Mouse (Mus musculus) liver, embryonic 15.5 days (tissue): ENCODE measurements around the gene Pagr1a. TPM values are rescaled to one million over a fixed set of nuclear protein-coding genes. Genes with fewer than 3 reads are reported as not detected.

Source experiments
- ATAC-seq: fragments of 200-750 bp; cut with Nextera tagmentation; 2 replicates; pipeline ENCODE4 v1.8.0; 2017; ENCODE audit warnings: moderate number of reproducible peaks, mild to moderate bottlenecking, moderate library complexity; ENCODE audit not compliant: insufficient read depth
- H3K27ac ChIP-seq: fragments of 300-500 bp; sonication (generic); replicated peaks from 2 replicates; pipeline ENCODE4 v1.5.1; 2015; ENCODE audit warnings: mild to moderate bottlenecking, inconsistent platforms
- H3K27me3 ChIP-seq: fragments of 300-500 bp; sonication (generic); 2 replicates; pipeline ENCODE4 v1.6.1; 2015; ENCODE audit warnings: mild to moderate bottlenecking, inconsistent platforms
- H3K36me3 ChIP-seq: fragments of 300-500 bp; sonication (generic); replicated peaks from 2 replicates; pipeline ENCODE4 v1.6.1; 2015; ENCODE audit warnings: moderate library complexity, mild to moderate bottlenecking, inconsistent platforms
- H3K4me1 ChIP-seq: fragments of 300-500 bp; sonication (generic); replicated peaks from 2 replicates; pipeline ENCODE4 v1.6.1; 2015; ENCODE audit warnings: inconsistent platforms
- H3K4me2 ChIP-seq: fragments of 300-500 bp; sonication (generic); 2 replicates; pipeline ENCODE4 v1.6.1; 2015; ENCODE audit warnings: moderate library complexity, mild to moderate bottlenecking, inconsistent platforms
- H3K4me3 ChIP-seq: fragments of 300-500 bp; sonication (generic); replicated peaks from 2 replicates; pipeline ENCODE4 v1.5.1; 2015; ENCODE audit warnings: mild to moderate bottlenecking, inconsistent platforms
- H3K9ac ChIP-seq: fragments of 300-500 bp; sonication (generic); 2 replicates; pipeline ENCODE4 v1.6.1; 2015; ENCODE audit warnings: moderate library complexity, mild to moderate bottlenecking, inconsistent platforms
- H3K9me3 ChIP-seq: fragments of 300-500 bp; sonication (generic); replicated peaks from 2 replicates; pipeline ENCODE4 v1.6.1; 2016; ENCODE audit warnings: inconsistent platforms
- WGBS: fragments of 180-500 bp; shearing (Covaris S2); methylation state at CpG from one replicate; pipeline ENCODE4 v1.1.7; 2015; ENCODE audit warnings: mixed read lengths; ENCODE audit not compliant: insufficient replicate concordance; 5-methylcytosine and 5-hydroxymethylcytosine counted together
- polyA plus RNA-seq: library from polyadenylated mRNA; unstranded; fragments of >200 nt; fragmentation: Nextera tagmentation; extraction: Ambion mirVana; gene quantifications from 2 replicates; pipeline ENCODE4 v1.2.1, GENCODE M21; 2015

Pagr1a gene
- polyA plus RNA-seq, 1 experiment from 2014 or later = 32.8 TPM

DNA sequence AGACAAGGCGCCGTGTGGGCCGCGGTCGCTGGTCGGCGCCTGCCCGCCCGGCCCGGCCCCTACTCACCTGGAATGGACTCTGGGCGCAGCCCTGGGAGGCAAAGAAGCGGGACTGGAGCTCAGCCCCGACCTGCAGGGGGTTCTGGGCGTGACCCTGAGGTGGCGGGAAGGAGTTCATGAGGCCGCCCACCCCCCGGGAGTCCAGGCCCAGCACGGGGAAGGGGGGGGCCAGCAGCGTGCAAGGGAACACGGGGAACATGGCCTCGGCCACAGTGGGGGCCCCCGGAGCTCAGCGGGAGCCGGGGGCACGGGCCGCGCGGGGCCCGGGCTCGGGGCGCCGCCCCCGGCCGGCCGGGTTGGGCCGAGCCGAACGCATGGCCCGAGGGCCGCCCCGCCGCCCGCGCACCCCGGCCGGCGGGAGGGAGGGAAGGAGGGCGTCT is 9.0 kb upstream of the Pagr1a start:
- Histone ChIP-seq H3K4me1 (peaks cover 77% of the 10 kb centered on the region), H3K9ac (peak overlapping the region; percentile 99), H3K4me3 (peak overlapping the region; percentile 98), H3K27me3 (no peaks in the 10 kb centered on the region), H3K4me2 (peak overlapping the region; percentile 98), H3K27ac (peak overlapping the region; percentile 97), H3K36me3 (peaks cover 74% of the 10 kb centered on the region), H3K9me3 (no peaks in the 10 kb centered on the region)
- under 1% methylated on average over 46 of the region's 48 CpGs for WGBS
- ATAC-seq = peak; percentile 36

DNA sequence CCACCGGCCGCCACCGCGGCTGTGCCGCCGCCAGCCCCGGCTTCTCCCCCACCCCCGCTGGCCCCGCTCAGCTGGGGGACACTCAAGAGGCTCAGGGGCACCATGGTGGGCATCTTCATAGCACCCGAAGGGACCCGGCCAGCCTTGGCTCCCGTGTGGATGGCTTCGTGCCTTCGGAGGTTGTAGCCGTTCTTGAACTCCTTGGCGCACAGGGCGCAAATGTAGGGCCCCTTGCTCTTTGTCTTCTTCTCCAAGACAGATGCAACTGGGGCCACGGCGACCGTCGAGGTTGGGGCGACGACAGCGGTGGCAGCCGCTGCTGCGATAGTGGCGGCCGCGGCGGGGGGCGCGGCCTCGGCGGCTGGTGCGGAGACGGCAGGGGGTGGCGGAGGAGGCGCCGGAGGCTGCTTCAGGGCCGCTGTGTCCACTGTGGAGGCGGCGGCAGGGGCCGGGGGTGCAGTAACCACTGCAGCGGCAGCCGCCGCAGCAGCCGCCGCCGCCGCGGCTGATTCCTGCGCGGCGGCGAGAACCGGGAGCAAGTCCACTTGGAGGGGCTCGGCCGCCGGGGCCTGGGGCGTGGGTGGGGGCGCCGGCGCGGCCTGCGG is 8.5 kb upstream of the Pagr1a start:
- peak overlapping the region; percentile 98 for H3K4me3 ChIP-seq
- peak overlapping the region; percentile 99 for H3K9ac ChIP-seq
- no peak for ATAC-seq
- H3K27me3 ChIP-seq = no peaks in the 10 kb centered on the region
- H3K4me1 ChIP-seq = peaks cover 77% of the 10 kb centered on the region
- H3K4me2 ChIP-seq = peak overlapping the region; percentile 98
- under 1% methylated on average over 62 of the region's 65 CpGs for WGBS
- H3K27ac ChIP-seq = peak overlapping the region; percentile 97
- peaks cover 69% of the 10 kb centered on the region for H3K36me3 ChIP-seq
- H3K9me3 ChIP-seq = no peaks in the 10 kb centered on the region

DNA sequence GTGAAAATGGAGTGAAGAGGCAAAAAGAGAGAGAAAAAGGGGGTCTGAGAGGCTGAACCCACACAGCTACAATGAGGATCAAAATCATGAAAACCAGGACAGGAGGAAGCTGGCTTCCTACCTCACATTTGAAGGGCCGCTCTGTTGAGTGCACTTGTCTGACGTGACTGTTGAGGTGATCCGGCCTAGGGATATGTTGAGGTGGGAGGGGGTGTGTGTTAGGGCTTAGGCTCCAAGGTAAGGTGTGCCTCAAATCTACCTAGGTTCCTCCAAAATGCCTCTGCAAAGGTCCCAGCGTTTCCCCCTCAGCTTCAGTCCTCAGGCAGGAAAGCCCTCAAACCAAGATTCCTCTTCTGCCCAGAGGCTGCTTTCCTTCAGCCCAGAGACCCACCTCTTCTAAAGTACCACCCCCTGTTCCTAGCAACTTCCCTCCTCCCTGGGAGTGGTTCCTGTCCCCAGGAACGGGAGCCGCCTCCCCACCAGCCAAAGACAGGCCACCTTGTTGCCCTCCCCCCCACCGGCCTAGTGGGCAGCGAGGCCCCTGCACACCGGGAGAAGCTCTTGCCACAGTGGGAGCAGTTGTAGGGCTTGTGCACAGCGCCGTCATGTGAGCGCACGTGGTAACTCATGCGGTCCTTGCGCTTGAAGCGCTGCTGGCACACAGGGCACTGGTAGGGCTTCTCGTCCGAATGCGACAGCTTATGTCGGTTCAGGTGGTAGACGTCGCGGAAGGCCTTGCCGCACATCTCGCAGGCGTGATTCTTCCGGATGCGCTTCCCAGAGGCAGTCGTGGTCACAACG is 7.8 kb upstream of the Pagr1a start:
- ATAC-seq = peak; percentile 16
- H3K9ac ChIP-seq = peak overlapping the region; percentile 99
- H3K4me3 ChIP-seq = peak overlapping the region; percentile 98
- no peaks in the 10 kb centered on the region for H3K27me3 ChIP-seq
- H3K4me2 ChIP-seq = peak overlapping the region; percentile 98
- H3K4me1 ChIP-seq = peaks cover 73% of the 10 kb centered on the region
- H3K36me3 ChIP-seq = peaks cover 62% of the 10 kb centered on the region
- WGBS = under 1% methylated on average over 30 of the region's 30 CpGs
- H3K27ac ChIP-seq = peak overlapping the region; percentile 97
- H3K9me3 ChIP-seq = no peaks in the 10 kb centered on the region

DNA sequence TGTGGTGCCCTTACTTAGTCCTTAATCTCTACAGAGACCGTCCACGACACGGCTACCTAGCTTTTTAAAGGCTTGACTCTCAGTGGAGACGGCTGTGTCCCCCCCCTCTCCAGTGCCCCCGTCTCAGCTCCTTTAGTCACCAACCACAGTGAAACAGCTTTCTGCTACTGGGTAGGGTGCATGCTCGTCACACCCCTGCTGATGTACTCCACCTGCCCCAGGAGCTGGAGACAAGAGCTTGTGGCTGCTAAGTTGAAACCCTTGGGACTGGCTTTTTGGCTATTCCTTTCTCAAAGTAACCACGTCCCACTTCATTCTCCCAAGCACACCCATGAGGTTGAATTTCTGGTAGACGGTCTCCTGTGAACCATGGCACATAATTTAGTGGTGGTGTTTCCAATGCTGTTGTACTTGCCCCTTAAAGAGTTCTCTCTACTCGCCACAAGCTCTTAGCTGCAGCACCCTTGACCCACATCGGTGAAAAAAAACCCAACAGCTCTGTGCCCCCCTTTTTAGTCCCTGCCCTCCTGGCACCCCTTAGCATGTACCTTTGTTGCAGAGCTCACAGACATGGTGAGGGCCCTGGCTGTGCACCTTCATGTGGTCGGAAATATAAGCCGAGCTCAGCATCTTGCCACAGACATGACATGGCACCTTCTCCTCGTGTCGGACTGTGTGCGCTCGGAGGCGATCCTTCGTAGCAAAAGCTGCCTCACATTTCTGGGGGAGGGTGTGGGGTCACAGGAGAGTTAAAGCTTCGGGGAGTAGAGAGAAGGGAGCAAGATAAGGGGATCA is 6.9 kb upstream of the Pagr1a start:
- Histone ChIP-seq H3K9ac (peak overlapping the region; percentile 99), H3K27ac (peak overlapping the region; percentile 97), H3K4me1 (peaks cover 69% of the 10 kb centered on the region), H3K4me2 (peak overlapping the region; percentile 98), H3K27me3 (no peaks in the 10 kb centered on the region), H3K4me3 (peak overlapping the region; percentile 98), H3K9me3 (no peaks in the 10 kb centered on the region), H3K36me3 (peaks cover 53% of the 10 kb centered on the region)
- WGBS = 17% methylated on average over 19 of the region's 19 CpGs
- no peak for ATAC-seq

DNA sequence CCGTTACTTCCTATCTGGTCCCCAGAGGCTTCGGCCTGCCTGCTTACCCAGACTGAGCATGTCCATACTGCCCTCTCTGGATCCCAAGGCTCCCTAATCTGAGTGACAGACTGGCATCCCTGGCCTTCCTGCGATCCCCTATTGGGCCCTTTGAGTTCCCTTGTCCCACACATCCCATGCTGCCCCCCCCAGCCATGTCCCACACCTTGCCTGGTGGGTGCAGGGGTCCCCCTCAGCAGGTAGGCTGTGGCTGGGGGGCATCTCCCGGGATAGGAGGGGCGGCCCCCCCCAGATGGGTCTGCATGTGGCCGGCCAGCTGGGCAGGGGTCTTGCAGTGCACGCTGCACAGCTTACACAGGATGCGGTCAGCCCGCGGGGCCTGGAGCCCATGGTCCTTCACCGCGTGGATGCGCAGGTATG is 6.1 kb upstream of the Pagr1a start:
- peaks cover 45% of the 10 kb centered on the region for H3K36me3 ChIP-seq
- H3K4me2 ChIP-seq = peak overlapping the region; percentile 98
- H3K9me3 ChIP-seq = no peaks in the 10 kb centered on the region
- no peak for ATAC-seq
- H3K27ac ChIP-seq = peak overlapping the region; percentile 97; the same call in 1 of the 2 replicates
- H3K4me1 ChIP-seq = peaks cover 66% of the 10 kb centered on the region
- peak overlapping the region; percentile 98 for H3K4me3 ChIP-seq
- H3K27me3 ChIP-seq = no peaks in the 10 kb centered on the region
- peak overlapping the region; percentile 99 for H3K9ac ChIP-seq
- 79% methylated on average over 13 of the region's 13 CpGs for WGBS

DNA sequence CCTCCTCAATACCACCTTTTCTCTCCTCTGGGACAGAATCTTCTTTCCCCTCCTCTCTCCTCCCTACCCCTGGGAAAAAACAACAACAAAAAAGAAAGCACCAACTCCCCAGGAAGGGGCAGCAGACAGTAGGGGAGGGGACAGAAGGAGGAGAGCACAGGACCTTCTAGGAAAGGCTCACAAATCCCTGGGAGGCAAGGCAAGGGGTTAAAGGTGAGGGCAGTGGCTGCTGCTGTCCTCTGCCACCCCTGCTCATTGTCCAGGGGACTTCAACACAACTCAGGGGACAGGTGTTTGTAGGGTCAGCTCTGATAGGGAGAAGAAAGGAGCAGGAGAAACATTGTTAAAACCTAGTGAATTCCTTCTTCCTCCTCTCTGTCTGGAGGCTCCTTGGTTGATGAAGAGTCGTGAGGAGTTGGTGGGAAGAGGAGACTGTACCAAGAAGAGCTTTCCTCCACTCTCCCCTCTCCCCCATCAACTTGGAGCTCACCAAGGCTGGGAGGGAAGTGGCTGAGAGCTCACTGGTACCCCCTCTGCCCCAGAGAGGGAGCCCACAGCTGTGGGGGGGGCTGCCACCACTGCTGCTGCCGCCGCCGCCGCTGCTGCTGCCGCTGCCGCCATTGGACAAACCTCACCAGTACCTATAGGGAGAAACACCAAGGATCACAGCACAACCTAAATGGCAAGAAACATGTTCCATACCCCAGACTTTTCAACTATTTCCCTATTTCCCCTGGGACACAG is 5.5 kb upstream of the Pagr1a start:
- no peaks in the 10 kb centered on the region for H3K9me3 ChIP-seq
- peak overlapping the region; percentile 55; the same call in 1 of the 2 replicates for H3K27ac ChIP-seq
- ATAC-seq = no peak
- H3K27me3 ChIP-seq = no peaks in the 10 kb centered on the region
- peaks cover 39% of the 10 kb centered on the region for H3K36me3 ChIP-seq
- H3K4me2 ChIP-seq = peak overlapping the region; percentile 98
- peak overlapping the region; percentile 99; the same call in 1 of the 2 replicates for H3K9ac ChIP-seq
- WGBS = 81% methylated on average over 7 of the region's 7 CpGs
- peaks cover 66% of the 10 kb centered on the region for H3K4me1 ChIP-seq
- H3K4me3 ChIP-seq = peak overlapping the region; percentile 98

DNA sequence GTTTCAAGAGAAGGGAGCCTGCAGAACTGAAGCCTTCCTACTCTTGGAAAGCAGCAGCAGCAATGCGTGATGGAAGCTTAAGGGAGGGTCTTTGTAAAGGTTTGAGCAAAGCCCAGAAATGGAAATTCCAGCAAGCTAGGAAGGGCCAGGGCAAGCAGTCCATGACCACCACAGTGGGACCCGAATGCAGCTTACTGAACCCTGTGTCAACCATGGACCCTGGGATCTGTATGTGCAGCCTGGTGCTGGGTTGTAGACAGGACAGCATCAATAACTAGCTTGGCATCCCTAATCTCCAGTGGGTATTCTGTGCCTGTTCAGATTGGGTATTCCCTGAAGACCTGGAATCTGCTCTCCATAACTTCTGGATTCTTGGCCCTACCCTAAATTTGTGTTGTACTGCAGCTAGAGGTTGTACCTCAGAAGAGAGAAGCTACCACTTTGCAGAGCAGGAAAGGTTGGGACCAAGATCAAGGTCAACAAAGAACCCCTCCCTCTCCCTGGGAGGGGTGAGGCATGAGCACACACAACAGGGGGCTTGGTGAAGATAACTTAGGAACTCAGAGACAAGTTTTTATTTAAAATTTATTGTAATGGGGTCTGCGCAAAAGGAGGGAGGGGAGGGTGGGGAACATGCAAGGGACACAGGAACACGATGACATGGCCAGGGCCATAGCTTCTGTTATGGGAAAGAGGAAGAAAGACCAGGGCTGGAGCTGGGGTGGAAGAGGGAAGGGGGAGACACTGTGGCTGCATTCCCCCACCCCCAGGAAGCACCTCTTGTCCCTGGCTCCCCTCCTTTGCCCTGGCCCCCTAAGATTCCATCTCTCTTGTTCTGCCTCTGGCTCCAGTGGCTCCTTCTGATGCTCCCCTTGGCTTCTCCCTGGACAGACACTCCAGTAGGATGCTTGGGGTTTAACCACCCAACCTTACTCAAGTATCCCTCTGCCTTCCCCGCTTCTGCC is 4.7 kb upstream of the Pagr1a start:
- H3K27ac ChIP-seq = peak overlapping the region; percentile 55; the same call in 1 of the 2 replicates
- peaks cover 67% of the 10 kb centered on the region for H3K4me1 ChIP-seq
- ATAC-seq = no peak
- peak overlapping the region; percentile 98 for H3K4me3 ChIP-seq
- peak overlapping the region; percentile 34; the same call in 1 of the 2 replicates for H3K9ac ChIP-seq
- no peaks in the 10 kb centered on the region for H3K9me3 ChIP-seq
- peaks cover 36% of the 10 kb centered on the region for H3K36me3 ChIP-seq
- peak overlapping the region; percentile 98 for H3K4me2 ChIP-seq
- 35% methylated on average over 5 of the region's 5 CpGs for WGBS
- no peaks in the 10 kb centered on the region for H3K27me3 ChIP-seq

DNA sequence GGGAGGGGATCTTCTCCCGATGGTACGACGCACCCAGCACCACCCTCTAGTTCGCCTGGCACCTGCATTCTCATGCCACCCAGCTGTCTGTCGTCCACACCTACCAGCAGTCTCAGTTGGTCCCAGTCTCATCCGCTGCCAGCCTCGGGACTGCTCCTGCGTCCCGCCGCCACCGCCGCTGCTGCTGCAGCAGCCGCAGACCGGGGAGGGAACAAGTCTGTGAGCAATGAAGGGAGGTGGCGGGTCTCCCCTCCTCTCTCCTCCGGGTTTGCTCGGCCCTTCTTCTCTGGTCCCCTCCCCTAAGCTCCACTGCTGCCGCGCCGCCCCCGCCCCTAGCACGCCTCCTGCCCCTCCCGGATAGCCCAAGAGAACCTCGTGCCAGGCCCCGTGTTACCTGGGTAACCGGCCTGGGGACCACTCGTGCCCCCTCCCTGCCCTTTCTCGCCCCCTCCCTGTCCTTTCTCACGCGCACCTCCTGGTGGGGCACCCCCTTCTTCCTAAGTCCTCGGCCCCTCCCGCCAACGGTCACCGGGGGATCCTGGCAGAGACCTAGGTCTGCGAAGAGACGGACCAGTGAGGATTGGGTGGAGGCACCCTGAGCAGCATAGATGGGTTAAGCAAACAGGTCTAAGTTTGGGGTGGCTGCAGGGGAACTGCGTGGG is 3.9 kb upstream of the Pagr1a start, which contains the start of the genes Gm42742 and Prrt2:
Gene Gm42742, minus strand, starts transcription at position 197 of the 662 bp plus-strand sequence.
Gene Prrt2, minus strand, starts transcription at position 311 of the 662 bp plus-strand sequence.
- no peaks in the 10 kb centered on the region for H3K9me3 ChIP-seq
- WGBS = 3% methylated on average over 37 of the region's 37 CpGs
- ATAC-seq = no peak
- peak within 1 kb of the TSS; percentile 39 for H3K4me3 ChIP-seq
- no peaks in the 10 kb centered on the region for H3K27me3 ChIP-seq
- H3K36me3 ChIP-seq = peaks cover 36% of the 10 kb centered on the region
- peaks cover 71% of the 10 kb centered on the region for H3K4me1 ChIP-seq
- H3K9ac ChIP-seq = peak within 1 kb of the TSS; percentile 34
- peak within 1 kb of the TSS; percentile 55 for H3K27ac ChIP-seq
- peak within 1 kb of the TSS; percentile 98 for H3K4me2 ChIP-seq

DNA sequence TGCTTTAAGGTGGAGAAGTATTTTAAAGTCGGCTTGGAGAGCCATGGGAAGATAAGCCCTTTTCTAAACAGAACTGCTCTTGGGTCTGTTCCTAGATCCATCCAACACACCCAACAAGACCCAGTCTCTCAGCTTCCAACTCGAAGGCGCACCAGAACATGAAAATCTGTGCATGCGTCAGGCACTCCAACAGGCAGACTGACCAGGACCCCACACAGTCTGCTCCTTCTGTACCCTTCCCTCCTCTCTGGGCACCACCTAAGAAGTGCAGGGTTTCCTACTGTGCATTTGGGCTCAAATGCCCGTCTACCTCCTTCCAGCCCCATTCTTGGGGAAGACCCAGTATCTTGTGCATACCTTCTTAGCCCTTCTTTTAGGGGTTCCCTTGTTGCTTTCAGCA is 3.3 kb upstream of the Pagr1a start:
- H3K27me3 ChIP-seq = no peaks in the 10 kb centered on the region
- peaks cover 74% of the 10 kb centered on the region for H3K4me1 ChIP-seq
- peak overlapping the region; percentile 34; the same call in 1 of the 2 replicates for H3K9ac ChIP-seq
- peak overlapping the region; percentile 70 for H3K4me2 ChIP-seq
- peaks cover 38% of the 10 kb centered on the region for H3K36me3 ChIP-seq
- H3K9me3 ChIP-seq = no peaks in the 10 kb centered on the region
- ATAC-seq = no peak
- H3K4me3 ChIP-seq = peak overlapping the region; percentile 39
- H3K27ac ChIP-seq = no peak overlapping the region; the same call in 1 of the 2 replicates
- 61% methylated on average over 5 of the region's 5 CpGs for WGBS
